Mouse (Mus musculus) liver, postnatal 0 days (tissue): ENCODE measurements around the gene Cbx5.
A peak's percentile ranks its signal among the peaks of the same experiment; 100 is the strongest.

Experiments used
- CTCF ChIP-seq: sonication (generic); IDR thresholded peaks from 2 replicates; pipeline ENCODE4 v1.5.1; 2016; ENCODE audit warnings: antibody characterized with exemption, low read depth
- EP300 ChIP-seq: IDR thresholded peaks from 2 replicates; pipeline ENCODE4 v1.6.1; 2016; ENCODE audit warnings: antibody characterized with exemption, low read depth, mild to moderate bottlenecking

DNA sequence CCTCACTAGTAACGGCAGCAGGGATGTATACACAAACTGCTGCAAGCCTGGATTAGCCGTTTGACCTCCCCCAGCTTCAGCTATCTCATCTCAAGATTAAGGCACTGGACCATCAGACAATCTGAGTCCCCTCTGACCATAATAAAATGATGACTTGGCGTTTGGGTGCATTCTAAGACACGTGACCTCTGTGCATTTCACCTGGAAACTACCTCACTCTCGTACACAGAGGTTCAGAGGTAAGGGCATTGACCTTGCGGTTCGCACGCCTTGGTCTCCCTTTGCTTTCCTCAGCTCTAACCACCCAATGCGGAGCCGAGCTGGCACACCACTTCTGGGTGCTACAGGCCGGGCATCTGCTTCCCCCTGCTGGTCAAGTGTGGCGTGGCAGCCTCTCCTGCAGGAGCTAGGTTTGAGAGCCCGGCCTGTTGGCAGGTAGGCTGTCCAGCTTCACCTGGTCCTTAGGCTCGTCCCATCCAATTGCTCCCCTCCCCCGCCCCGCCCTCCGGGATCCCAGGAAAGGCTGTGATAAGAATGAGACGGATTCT is 62.7 kb downstream of the Cbx5 start:
- TF ChIP-seq EP300 (no peak), CTCF (peak; percentile 98)
